Mouse (Mus musculus): ENCODE data around the gene Gm13277.
"Not testable (repeated sequence)": the region's sequence is repeated elsewhere in the genome, so short reads cannot be mapped to it uniquely, and the experiment has no call there.

DNA sequence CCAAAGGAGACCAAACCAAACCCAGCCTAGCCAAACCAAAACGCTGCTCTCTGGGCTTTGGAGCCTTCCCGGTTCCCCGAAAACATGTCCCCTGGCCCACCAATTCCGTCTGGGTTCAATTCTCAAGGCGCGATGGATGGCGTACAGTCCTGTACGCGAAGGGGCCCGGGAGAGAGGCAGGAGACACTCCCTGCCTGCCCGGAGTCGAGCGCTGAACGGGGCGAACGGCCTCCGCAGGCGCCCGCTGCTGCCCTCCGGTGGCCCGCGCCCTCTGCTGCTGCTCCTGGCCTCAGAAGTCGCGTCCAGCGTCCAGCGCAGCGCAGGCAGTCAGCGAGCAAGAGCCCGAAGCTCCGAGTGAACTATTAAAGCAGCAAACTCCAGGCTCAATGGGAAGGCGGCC is 6.1 kb upstream of the Gm13277 start:
- not testable (repeated sequence) for TF ChIP-seq POLR2A (IDR thresholded peaks at IDR 0.05; ENCODE audit: low read depth, low read length); CTCF (IDR thresholded peaks at IDR 0.05; ENCODE audit: borderline replicate concordance, insufficient read depth, low read length)
